Mouse (Mus musculus) liver (tissue): ENCODE measurements around the gene Ccdc141.
A peak's percentile ranks its signal among the peaks of the same experiment; 100 is the strongest.

Experiments
- DNase-seq: peaks from one replicate; pipeline ENCODE4 v3.0.0-alpha.2; 2020; ENCODE audit warnings: mixed read lengths

Gene Ccdc141

GRCm38 (mm10) chr2:77170633-77171105 lies at the start of gene Ccdc141:
Gene Ccdc141, minus strand, starts transcription at chr2:77170636.
- peak; percentile 12 for DNase-seq

- DNase-seq, result no peak
These were observed 42.4 kb upstream of the Ccdc141 start for GRCm38 (mm10) chr2:77212885-77213284.

GRCm38 (mm10) chr2:77206951-77207350 lies 36.5 kb upstream of the Ccdc141 start:
- no peak for DNase-seq

- DNase-seq, result no peak
These were observed 33.5 kb upstream of the Ccdc141 start for GRCm38 (mm10) chr2:77203916-77204315.

GRCm38 (mm10) chr2:77201900-77202299 lies 31.5 kb upstream of the Ccdc141 start:
- DNase-seq, result no peak

- DNase-seq, result peak; percentile 68
These were observed 30.6 kb upstream of the Ccdc141 start for GRCm38 (mm10) chr2:77200958-77201614.

- DNase-seq, result no peak
These were observed 29.9 kb upstream of the Ccdc141 start for GRCm38 (mm10) chr2:77200379-77200778.

- DNase-seq, result no peak
These were observed 27.8 kb upstream of the Ccdc141 start for GRCm38 (mm10) chr2:77198246-77198645.

GRCm38 (mm10) chr2:77196819-77197218 lies 26.4 kb upstream of the Ccdc141 start:
- no peak for DNase-seq

GRCm38 (mm10) chr2:77195056-77195455 lies 24.6 kb upstream of the Ccdc141 start:
- DNase-seq, result no peak

GRCm38 (mm10) chr2:77191811-77192210 lies 21.4 kb upstream of the Ccdc141 start:
- DNase-seq, result no peak

GRCm38 (mm10) chr2:77190891-77191290 lies 20.5 kb upstream of the Ccdc141 start:
- DNase-seq, result no peak

GRCm38 (mm10) chr2:77190301-77190700 lies 19.9 kb upstream of the Ccdc141 start:
- DNase-seq, result no peak

- DNase-seq, result no peak
These were observed 19.2 kb upstream of the Ccdc141 start for GRCm38 (mm10) chr2:77189671-77190070.

GRCm38 (mm10) chr2:77187501-77187900 lies 17.1 kb upstream of the Ccdc141 start:
- no peak for DNase-seq

GRCm38 (mm10) chr2:77186912-77187311 lies 16.5 kb upstream of the Ccdc141 start:
- DNase-seq, result no peak

- no peak for DNase-seq
These were observed 13.7 kb upstream of the Ccdc141 start for GRCm38 (mm10) chr2:77184049-77184571.

- no peak for DNase-seq
These were observed 13.2 kb upstream of the Ccdc141 start for GRCm38 (mm10) chr2:77183646-77184045.

- no peak for DNase-seq
These were observed 12.6 kb upstream of the Ccdc141 start for GRCm38 (mm10) chr2:77182996-77183380.

GRCm38 (mm10) chr2:77182271-77182995 lies 12.0 kb upstream of the Ccdc141 start:
- DNase-seq, result no peak

GRCm38 (mm10) chr2:77177472-77177871 lies 7.0 kb upstream of the Ccdc141 start:
- DNase-seq, result peak; percentile 68

GRCm38 (mm10) chr2:77176413-77176812 lies 6.0 kb upstream of the Ccdc141 start:
- peak; percentile 68 for DNase-seq

GRCm38 (mm10) chr2:77175411-77175810 lies 5.0 kb upstream of the Ccdc141 start:
- DNase-seq, result no peak

GRCm38 (mm10) chr2:77174313-77174712 lies 3.9 kb upstream of the Ccdc141 start:
- no peak for DNase-seq
